ENCODE assay signal across 13 mouse cellular contexts in genomic region chr2:179914246-179914645, GRCm38 (mm10).
A peak's percentile ranks its signal among the peaks of the same experiment; 100 is the strongest.
DNase-seq lines count a peak whose midpoint lies in the region; ATAC-seq and TF ChIP-seq lines count a peak whose summit lies in the region.
"Had no signal": no experiment of that assay in that cellular context is flagged by ENCODE, and none has a peak within 500 bp of the region (broad histone marks: within the 10 kb centered on the region; RNA-seq: fewer than 3 reads in every experiment).

No protein-coding gene starts in this region.

- ATAC-seq in intestine, postnatal 0 days, result no peak
- no peak for ATAC-seq in intestine, embryonic 16.5 days
- ATAC-seq in lung, embryonic 14.5 days (ENCODE audit: insufficient read depth), result no peak

- peaks cover 55% of the 10 kb centered on the region for H3K36me3 ChIP-seq in intestine, postnatal 0 days (ENCODE audit: control insufficient read depth, insufficient read depth)
- peaks cover 12% of the 10 kb centered on the region; the same call in 1 of the 2 replicates for H3K36me3 ChIP-seq in intestine, embryonic 16.5 days (ENCODE audit: control insufficient read depth, insufficient read depth, low read length)
- H3K36me3 ChIP-seq in lung, embryonic 14.5 days (ENCODE audit: insufficient read depth), result peaks cover 55% of the 10 kb centered on the region

- H3K9me3 ChIP-seq in intestine, postnatal 0 days (ENCODE audit: control insufficient read depth), result no peaks in the 10 kb centered on the region
- H3K9me3 ChIP-seq in intestine, embryonic 16.5 days (ENCODE audit: control insufficient read depth, low read length), result no peaks in the 10 kb centered on the region
- no peaks in the 10 kb centered on the region for H3K9me3 ChIP-seq in lung, embryonic 14.5 days (ENCODE audit: low read depth, low read length)
- H3K9me3 ChIP-seq: embryonic facial prominence, embryonic 15.5 days; limb, embryonic 10.5 days had no signal

- TF ChIP-seq CTCF in intestine, postnatal 0 days (IDR thresholded peaks at IDR 0.05; ENCODE audit: low read depth), result peak; percentile 58
- TF ChIP-seq CTCF in lung, embryonic 14.5 days (IDR thresholded peaks at IDR 0.05; ENCODE audit: low read depth), result peak; percentile 34
- peak; percentile 25; the same call in 1 of the 2 replicates for TF ChIP-seq CTCF in embryonic fibroblast, embryonic 13.5 days (IDR thresholded peaks at IDR 0.05; ENCODE audit: borderline replicate concordance, insufficient read depth, low read length)

- DNase-seq in cerebellum, postnatal 36 days, result peak; percentile 18
- no peak for DNase-seq in cerebellum, postnatal 4 days (ENCODE audit: low spot score in 2 of 2)
- DNase-seq in lung, embryonic 14.5 days, result no peak
- no peak for DNase-seq in lung, postnatal 25 days (ENCODE audit: low spot score)
- no peak for DNase-seq in adrenal gland, adult 2 months
- DNase-seq: gastrocnemius, postnatal 25 days; thymus, adult 2 months had no signal

- WGBS in intestine, postnatal 0 days, result 77% methylated on average over 2 of the region's 2 CpGs
- WGBS in intestine, embryonic 16.5 days, result 76% methylated on average over 2 of the region's 2 CpGs
- WGBS in lung, embryonic 14.5 days, result 78% methylated on average over 2 of the region's 2 CpGs

- no peak for TF ChIP-seq POLR2A in embryonic fibroblast, embryonic 13.5 days (IDR thresholded peaks at IDR 0.05; ENCODE audit: low read depth, low read length)

- H3K27me3 ChIP-seq in intestine, postnatal 0 days (replicated peaks; ENCODE audit: control insufficient read depth, insufficient read depth, low read length), result no peaks in the 10 kb centered on the region
- H3K27me3 ChIP-seq in intestine, embryonic 16.5 days (replicated peaks; ENCODE audit: control insufficient read depth, insufficient read depth, low read length), result no peaks in the 10 kb centered on the region
- no peaks in the 10 kb centered on the region for H3K27me3 ChIP-seq in lung, embryonic 14.5 days (ENCODE audit: insufficient read depth, low read length)
- H3K27me3 ChIP-seq: embryonic facial prominence, embryonic 15.5 days had no signal

- H3K4me3 ChIP-seq in intestine, postnatal 0 days (ENCODE audit: low read depth, low read length), result no peak overlapping the region
- no peak overlapping the region for H3K4me3 ChIP-seq in intestine, embryonic 16.5 days (ENCODE audit: low read length)
- H3K4me3 ChIP-seq in lung, embryonic 14.5 days (ENCODE audit: low read depth, low read length), result no peak overlapping the region
- no peak overlapping the region for H3K4me3 ChIP-seq in embryonic fibroblast, embryonic 13.5 days (ENCODE audit: insufficient read depth, low read length)
- H3K4me3 ChIP-seq: embryonic facial prominence, embryonic 15.5 days; limb, embryonic 10.5 days had no signal

- H3K27ac ChIP-seq in intestine, postnatal 0 days (ENCODE audit: low read depth, low read length), result no peak overlapping the region
- no peak overlapping the region for H3K27ac ChIP-seq in intestine, embryonic 16.5 days (ENCODE audit: low read length)
- H3K27ac ChIP-seq in lung, embryonic 14.5 days (ENCODE audit: low read depth), result no peak overlapping the region
- no peak overlapping the region for H3K27ac ChIP-seq in embryonic fibroblast, embryonic 13.5 days (ENCODE audit: insufficient read depth, low read length)
- H3K27ac ChIP-seq: embryonic facial prominence, embryonic 15.5 days; limb, embryonic 10.5 days had no signal

- H3K4me1 ChIP-seq in intestine, postnatal 0 days (replicated peaks; ENCODE audit: control insufficient read depth, insufficient read depth, low read length), result no peaks in the 10 kb centered on the region
- H3K4me1 ChIP-seq in intestine, embryonic 16.5 days (ENCODE audit: control insufficient read depth, insufficient read depth, low read length), result no peaks in the 10 kb centered on the region
- H3K4me1 ChIP-seq in lung, embryonic 14.5 days (ENCODE audit: insufficient read depth), result no peaks in the 10 kb centered on the region
- H3K4me1 ChIP-seq in embryonic fibroblast, embryonic 13.5 days (ENCODE audit: control insufficient read depth, insufficient read depth, low read length), result no peaks in the 10 kb centered on the region
- H3K4me1 ChIP-seq: embryonic facial prominence, embryonic 15.5 days; limb, embryonic 10.5 days had no signal

- no peak overlapping the region for H3K4me2 ChIP-seq in intestine, postnatal 0 days (replicated peaks; ENCODE audit: low read depth)
- H3K4me2 ChIP-seq in intestine, embryonic 16.5 days (ENCODE audit: low read depth, low read length), result no peak overlapping the region
- H3K4me2 ChIP-seq in lung, embryonic 14.5 days, result no peak overlapping the region
- H3K4me2 ChIP-seq: embryonic facial prominence, embryonic 15.5 days; midbrain, embryonic 11.5 days had no signal

- no peak overlapping the region for H3K9ac ChIP-seq in intestine, postnatal 0 days (ENCODE audit: low read depth, low read length)
- no peak overlapping the region for H3K9ac ChIP-seq in intestine, embryonic 16.5 days (ENCODE audit: low read depth, low read length)
- H3K9ac ChIP-seq in lung, embryonic 14.5 days, result no peak overlapping the region
- H3K9ac ChIP-seq: embryonic facial prominence, embryonic 15.5 days had no signal

Comparison
In these comparisons a context has a peak if more than half of its experiments do, and no peak if none do; other contexts are left out.
1. DNase-seq: peak in cerebellum, postnatal 36 days (2 of 2); none in cerebellum, postnatal 4 days (0 of 2), lung, embryonic 14.5 days (single experiment), lung, postnatal 25 days (single experiment) and adrenal gland, adult 2 months (single experiment).
2. Peak in every context shown above with its lines, with median percentiles within 50 percentile points of each other: CTCF ChIP-seq.